Mouse (Mus musculus) MN1 (cell line): ENCODE results near the gene Npcd.

ENCODE experiments used
- DNase-seq: peaks from one replicate; pipeline ENCODE4 v3.0.0-alpha.2; 2016; ENCODE audit warnings: low spot score

Npcd gene

DNA sequence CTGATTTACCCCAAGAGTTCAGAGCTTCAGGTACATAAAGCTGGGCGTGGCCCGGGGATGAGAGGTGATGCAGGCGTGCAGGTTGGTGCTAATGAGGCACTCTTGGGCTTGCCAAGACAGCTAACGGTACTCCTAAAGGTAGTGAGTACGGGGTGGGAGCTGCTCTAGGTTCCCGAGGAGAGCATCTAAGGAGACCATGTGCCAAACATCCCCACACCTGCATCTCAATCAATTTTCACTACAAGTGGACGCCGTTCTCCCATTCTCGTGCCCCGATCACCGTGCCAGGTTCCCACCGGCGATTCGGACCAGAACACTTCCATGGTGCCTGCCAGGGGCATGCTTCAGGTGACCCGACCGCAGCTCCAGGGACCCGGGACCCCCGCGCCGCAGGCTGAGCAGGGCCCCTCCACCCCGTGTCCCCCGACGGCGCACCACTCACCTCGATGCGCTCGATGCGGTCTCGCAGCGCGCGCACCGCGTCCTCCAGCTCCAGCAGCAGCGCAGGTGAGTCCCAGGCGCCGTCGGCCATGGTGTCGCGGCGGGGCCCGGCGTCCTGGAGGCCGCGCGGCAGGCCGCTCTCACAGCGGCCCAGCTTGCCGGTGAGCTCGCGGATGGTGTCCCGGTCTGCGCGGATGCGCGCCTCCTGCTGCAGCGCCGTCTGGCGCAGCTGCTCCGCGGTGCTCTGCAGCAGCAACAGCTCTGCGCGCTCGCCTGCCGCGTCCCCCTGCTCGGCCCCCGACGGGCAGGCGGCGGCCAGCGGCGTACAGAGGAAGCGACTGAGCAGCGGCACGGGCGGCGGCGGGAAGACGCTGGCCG is 30.3 kb downstream of the Npcd start:
- peak; percentile 69 for DNase-seq

DNA sequence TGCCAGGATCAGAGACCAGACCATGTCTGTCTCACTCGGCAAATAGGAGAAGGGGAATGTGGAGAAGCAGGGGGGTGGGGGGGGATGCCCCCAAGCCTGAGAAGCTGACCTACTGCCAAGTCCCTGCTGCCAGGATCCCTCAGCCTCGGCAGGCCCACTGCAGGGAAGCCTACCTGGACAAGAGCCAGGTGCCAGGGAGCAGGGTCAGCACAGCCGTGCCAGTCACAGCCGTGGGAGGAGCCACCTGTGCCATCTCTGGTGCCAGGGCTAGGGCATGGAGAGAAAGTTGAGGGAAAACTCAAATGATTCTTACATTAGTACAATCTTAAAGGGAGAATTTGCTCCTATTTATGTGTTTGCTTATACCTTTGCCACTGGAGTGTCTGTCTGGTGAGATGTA is 31.7 kb downstream of the Npcd start:
- DNase-seq = no peak

DNA sequence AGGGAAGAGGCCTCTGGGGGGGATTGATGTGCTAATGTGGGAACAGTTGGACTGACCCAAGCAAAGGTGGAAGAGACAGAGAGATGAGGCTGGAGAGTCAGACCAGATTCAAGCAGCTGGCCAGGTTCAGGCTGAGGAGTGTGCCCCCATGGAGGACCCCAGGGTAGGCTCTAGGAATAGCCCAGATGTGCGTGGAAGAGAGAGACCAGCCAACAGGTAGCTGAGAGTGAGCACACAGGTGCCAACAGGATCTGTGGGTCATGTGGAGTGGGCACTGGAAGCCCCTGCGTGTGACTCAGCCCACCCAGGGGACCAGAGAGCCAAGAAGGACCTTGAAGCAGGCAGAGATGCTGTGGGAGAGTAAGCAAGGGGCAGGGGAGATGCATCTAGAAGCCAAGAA is 32.4 kb downstream of the Npcd start:
- no peak for DNase-seq

DNA sequence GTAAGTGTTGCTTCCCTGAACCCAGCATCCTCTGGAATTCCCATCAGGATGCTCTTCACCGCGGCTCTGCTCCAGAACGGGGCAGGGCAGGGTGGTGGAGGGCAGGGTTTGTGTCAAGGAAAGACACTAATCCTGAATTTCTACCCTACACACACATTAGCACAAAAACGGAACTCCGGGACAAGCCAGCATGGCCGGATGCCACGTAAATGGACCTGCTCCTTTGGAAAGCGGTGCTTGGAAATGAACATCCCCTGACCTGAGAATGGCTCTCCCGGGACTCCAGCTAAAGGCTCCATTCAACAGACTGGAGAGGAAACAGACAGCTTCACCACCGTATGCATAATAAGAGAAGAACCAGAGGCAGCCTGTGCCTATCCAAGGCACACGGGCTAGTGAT is 33.3 kb downstream of the Npcd start:
- no peak for DNase-seq

DNA sequence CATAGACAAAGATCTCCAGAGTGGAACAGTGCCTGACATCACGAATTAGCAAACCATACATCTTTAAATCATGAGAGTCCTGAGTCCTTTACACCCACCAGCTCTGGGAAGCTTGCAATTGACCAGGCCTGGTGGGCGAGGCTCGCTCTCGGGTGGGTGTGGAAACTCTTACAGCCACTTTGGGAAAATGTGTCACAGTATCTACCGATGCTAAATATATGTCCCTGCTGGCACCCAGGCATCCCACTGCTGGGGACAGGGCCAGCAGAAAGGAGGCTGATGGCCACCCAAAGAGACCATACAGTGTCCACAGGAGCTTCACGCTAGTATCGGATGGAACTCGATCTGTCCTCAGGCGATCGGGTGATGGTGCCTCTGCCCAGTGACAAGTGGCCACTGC is 35.4 kb downstream of the Npcd start:
- no peak for DNase-seq

DNA sequence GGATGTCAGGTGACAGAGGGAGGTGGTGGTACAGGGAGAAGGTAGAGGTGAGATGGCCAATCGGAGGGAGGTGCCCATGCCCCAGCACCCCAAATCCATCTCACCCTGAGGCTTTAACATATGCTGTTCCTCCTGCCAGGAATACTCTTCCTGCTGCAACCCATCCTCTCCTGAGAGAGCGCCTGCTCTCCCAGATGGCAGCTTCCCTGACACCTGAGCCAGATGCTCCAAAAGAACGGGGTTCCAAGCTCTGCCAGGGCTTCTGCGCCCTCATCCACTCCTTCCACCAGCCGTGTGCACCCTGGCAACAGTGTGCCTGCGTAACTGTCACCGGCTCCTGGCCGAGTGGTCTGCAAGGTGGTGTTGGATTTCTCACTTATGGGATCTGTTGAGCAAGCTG is 36.4 kb downstream of the Npcd start:
- DNase-seq = no peak

DNA sequence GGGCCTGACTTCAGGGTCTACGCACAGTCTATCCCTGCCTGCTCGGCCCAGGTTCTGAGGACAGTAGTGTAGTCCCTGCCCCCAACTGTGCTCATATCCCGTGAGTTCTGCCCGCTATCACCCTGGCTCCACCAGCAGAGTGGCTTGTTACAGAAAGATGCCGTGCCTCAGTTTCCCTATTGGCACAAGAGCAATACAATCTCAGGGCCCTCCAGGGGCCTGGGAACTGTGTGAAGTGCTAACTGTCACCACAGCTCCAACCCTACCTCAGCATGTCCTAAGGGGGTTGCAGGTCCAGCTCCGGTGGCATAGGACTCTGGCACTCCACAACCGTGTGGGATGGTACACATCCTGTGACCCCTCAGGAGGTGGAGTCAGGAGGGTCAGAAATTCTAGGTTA is 36.9 kb downstream of the Npcd start:
- no peak for DNase-seq

DNA sequence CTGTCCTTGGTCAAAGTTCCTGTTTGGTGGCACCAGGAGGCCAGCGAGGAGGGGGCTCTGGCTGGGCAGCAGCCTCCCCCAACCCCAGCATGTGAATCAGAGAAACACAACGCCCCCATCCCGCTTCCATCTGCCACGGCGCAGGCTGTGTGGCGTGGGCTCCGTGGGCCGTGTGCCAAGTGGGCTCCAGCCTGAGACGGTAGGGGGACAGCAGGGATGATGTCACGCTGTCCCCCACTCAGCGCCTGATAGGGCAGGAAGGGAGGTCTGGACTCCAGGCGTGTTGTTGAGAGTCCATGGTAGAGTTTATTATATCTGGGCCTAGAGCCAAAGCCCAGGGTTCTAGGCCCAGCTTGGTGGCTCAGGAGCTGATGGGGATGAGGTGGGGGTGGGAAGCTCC is 37.8 kb downstream of the Npcd start:
- no peak for DNase-seq

DNA sequence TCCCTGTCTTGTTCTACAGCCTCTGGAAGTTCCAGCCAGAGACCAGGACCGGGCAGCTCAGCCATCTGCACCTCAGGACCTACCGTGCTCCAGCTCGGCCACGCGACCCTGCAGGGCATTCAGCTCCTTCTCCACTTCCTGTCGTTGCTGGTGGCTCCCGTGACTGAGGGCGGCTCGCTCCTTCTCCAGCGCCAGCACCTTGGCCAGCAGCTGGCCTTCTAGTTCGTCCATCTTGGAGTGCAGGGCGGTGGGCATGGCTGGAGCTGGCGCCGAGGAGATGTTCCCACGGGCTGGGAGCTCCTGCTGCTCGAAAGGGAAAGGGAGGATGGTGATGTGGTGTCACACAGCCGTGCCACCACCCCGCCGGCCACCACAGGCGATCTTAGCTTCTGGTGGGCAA is 39.9 kb downstream of the Npcd start:
- no peak for DNase-seq

DNA sequence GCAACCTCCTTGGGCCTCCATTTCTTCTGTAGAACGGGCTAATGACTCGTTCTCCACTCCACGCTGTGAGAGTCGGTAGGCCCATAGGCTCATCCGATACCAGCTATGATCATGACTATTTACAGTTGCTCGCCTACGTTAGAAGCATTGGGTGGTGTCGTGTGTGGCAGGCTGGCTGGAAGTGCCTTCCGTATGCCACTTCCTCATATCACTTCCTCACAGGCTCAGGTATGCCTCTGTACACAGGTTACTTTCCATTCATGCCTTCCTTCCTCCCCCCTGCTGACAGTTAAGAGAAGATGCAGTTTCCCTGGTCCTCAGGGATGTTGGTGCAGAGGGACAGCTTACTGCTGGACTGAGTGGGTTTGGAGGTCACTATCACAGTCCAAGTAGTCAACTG is 41.0 kb downstream of the Npcd start:
- DNase-seq = no peak

DNA sequence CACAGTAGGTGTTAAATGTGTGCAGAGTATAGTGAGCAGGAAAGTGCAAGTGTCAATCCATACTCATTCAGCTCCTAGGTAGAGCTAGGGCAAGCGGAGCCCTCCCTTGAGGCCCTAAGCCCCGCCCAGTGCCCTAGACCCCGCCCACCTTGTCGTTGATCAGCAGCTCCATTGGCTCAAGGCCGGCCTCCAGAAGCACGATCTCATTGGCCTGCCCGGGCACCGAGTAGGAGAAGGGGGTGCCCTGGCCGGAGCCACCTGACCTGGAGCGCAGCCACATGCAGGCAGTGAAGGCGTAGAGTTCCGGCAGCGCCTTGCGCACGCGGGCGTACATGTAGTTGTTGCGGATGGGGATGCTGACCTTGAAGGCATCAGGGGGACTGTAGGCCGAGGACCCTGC is 41.6 kb downstream of the Npcd start:
- no peak for DNase-seq

DNA sequence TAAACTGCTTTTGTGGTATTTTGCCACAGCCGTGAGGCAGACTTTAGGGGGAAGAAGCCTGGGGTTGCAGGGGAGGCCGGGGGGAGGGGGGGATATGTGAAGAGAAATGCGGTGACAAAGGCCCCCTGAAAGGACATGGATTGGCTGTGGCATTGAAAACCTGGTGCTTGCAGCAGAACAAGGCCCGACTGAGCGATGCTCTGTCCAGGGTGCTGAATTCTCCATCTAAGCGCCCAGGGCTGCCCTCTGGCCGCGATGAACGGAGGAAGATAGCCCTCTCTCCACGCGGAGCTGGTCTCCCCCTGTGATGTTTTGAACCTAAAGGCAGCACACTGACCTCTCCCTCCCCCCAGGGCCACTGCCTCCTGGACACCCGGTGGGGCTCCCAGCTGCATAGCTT is 42.5 kb downstream of the Npcd start:
- no peak for DNase-seq

DNA sequence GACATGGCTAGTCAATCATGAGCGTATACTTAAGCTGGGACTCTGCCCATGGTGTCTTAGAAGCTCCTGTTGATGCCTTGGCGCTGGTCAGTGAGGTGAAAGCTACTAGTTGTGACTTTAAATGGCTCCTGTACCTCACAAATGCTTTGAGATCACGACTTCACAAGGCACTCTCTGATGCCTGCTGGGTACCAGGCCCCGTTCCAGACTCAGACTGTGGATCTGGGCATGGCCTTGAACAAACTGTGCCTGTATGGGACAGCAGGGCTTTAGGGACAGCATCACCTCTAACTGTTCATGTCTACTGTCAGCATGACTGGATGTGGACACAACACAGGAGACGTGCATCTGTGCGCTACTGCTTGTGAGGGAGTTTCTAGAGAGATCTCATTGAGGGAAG is 43.1 kb downstream of the Npcd start:
- no peak for DNase-seq

DNA sequence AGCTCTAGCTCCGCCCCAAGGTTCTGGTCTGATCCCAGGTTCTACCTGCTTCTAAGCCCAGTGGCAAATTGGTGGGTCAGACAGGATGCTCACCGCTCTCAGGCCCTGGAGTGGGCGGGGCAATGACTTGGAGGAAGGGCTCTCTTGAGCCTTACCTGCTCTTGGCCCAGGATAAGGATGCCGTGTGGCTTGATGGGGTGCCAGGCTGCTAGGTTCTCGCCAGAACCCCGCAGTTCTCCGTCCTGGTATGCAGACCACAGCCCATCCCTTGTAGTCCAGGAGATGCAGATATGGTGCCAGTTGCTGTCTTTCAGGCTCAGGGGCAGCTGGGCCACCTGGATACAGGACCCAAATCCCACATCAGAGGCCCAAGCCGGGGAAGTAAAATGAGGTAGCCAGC is 43.9 kb downstream of the Npcd start:
- no peak for DNase-seq

DNA sequence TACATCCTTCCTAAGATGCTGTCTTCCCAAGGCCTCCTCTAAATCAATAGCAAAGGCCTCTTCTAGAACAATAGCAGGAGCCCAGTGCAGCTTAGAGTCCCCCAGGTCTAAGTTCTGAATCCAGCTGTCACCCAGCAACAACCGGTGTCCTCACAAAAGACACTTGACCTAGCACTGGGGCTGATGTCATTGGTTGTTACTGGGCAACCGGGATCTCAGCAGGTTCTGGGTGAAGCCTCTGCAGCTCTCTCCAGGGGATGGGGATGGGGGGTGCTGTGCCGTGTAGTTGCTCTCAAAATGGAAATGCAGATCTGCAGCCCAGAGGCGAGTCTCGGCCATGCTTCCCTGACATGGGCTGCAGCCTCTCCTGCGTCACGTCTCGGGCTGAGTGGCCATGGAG is 46.2 kb downstream of the Npcd start:
- DNase-seq = no peak

DNA sequence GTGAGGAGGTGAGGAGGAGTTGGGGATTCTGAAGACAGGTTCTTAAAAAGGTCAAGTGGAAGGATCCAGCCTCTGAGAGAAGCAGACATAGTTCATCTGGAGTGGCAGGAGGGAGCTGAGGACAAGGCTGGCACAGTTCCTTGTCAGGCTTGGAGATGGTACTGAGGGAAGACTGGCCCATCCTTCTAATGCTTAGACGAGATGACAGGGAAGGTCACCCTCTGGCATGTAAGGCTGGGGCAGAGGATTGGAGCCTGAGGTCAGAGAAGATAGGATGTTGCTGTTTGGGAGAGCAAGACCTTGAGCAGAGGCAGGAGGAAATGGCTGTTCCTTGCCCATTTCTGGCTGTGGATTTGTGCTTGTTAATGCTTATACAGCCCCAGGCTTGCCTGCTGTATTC is 49.0 kb downstream of the Npcd start:
- no peak for DNase-seq

DNA sequence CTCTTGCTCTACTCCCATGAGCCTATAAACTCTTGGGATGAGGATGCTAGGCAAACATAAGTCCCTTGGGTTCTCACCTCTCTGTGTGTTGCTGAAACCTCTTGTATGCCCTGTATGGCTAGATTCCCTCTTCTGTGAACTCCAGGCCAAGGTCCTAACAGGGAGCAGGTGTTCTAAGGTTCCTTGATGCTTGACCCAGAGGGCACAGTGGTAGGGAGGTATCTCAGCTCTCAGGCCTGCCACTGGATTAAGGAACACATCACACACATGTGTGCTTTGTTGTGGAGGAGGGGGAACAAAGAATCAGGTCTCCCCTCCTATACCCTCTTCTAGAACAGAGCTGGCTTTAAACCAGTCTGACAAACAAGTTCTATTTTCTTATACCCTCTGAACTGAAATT is 56.3 kb downstream of the Npcd start, which contains the start of gene Dnal4:
Gene Dnal4, minus strand, starts transcription at position 101 of the 400 bp plus-strand sequence.
- no peak for DNase-seq

DNA sequence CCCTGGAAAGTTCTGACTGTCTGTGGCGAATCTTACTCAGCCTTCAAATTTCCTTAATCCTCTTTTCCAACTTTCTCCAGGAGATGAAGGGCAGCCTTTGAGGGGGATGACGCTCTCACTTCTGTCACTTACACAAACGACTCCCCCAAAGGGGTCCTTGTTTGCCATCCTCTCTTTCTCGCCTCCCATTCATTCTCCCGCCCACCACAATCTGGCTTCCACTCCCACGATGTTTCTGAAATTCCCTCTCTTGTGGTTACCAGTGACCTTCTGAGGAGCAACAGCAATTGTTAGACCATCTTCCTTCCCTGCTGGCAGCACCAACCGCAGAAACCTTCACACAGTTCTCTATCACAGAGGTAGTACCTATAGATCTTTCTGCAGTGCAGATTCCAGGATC is 58.4 kb downstream of the Npcd start:
- DNase-seq = no peak

DNA sequence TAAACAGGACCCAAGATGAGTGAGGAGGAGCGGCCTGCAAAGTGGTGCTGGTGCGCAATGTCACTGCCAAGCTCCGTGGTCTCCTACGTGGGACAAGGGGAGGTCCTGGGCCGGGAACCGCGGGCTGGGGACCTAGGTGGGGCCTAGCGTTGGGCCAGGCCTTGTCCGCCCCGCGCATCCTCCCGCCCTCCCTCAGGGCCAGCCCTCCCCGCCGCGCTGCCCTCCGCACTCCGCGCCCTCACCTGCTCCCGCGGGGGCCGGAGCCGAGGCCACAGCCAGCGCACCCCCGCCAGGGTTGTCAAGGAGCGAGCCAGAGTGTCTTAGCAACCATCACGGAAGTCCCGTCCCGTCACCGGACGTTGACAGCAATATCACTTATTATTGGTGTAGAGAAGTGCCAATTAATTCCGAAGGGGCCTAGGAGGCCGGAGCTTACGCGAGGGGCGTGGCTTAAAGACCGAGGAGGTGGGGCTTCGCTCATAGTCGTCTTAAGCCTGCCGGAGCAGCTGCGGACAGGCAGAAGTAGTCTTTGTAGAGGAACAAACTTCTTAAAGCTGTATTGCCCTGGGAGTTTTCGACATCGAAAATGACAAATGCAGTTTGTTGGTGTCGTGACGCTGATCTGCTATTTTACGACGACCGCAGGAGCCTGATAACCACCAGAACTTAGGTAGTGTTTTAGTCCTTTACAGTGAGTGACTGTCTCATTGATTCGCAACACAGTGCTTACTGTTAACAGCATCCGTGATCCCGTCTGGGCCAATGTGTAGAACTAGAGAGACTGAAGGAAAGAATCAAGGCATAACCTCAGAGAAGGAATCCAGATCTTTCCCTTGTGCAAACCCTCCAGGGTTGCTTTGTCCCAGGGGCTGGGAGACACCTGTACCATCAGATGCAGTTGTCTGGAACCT is 59.7 kb downstream of the Npcd start:
- DNase-seq = peak; percentile 100

DNA sequence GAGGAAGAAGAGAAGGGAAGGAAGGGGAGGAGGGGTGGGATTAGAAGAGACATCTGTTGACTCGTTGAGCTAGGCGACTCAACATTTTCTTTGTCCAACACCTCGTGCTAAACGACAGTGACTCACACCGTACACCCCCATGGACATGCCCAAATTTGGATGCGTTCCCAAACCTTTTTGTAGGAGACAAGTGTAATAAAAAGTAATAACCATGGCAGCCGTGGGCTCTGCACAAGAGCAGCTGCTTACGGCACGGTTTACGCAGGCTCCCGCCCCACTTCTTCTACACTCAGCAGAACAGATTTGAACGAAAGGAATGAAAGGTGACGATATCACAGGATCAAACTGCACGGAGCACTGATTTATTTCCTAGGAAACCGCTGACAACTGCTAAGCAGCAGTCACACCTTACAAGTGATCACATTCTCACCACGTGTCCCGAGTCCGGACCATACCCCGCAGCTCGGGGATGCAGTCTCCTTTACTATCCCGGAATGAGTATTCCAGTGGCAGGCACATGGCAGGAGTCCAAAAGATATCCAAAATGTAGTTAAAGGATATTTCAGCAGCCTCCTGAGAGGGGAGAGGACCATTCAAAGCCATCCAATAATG is 63.3 kb downstream of the Npcd start:
- peak; percentile 85 for DNase-seq

DNA sequence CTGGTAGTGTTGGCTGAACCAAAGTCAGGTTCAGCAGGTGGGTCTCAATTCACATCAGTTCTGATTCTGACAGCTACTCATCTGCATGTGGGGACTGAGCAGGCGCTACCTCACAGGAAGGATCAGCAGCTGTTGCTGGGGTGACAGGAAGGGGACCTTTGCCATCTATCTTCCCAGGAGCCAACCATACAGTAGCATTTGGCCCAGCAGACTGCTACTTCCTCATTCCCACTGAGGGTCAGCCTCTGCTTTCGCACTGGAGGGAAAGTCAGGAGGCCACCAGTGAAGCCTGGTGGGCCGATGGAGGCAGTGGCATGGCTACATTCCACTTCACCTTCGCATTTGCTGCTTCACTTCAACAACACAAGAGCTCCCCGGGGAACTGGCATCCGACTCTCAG is 65.7 kb downstream of the Npcd start:
- DNase-seq = no peak

DNA sequence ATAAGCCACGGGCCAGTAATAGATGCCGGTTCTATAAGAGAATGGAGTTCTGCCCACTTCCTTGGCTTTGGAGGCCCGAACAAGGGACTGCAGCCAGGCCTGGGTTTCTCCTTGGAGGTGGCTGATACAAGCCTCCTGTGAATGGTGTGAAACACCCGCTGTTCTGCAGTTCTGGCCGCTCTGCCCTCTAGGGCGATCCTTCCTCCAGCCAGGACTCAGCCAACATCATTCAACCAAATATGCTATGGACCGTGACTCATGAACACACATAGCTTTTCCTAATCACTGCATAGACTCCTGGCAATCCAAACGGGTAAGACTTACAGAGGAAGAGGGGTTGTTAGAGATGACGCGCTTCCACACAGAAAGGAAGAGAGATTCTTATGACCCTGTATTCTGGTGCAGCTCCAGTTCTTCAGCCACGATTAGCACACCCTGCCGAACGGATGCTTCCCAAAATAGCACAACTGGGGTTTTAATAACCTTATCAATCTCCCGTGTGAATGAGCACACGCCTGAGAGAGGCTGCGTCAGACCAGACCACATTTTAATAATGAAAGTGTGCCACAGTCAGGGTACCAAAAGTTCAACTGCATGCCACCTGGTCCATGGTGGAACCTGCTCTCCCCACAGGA is 66.6 kb downstream of the Npcd start:
- no peak for DNase-seq
